Mouse (Mus musculus): ENCODE data around the gene Sox21.

Gene Sox21

DNA sequence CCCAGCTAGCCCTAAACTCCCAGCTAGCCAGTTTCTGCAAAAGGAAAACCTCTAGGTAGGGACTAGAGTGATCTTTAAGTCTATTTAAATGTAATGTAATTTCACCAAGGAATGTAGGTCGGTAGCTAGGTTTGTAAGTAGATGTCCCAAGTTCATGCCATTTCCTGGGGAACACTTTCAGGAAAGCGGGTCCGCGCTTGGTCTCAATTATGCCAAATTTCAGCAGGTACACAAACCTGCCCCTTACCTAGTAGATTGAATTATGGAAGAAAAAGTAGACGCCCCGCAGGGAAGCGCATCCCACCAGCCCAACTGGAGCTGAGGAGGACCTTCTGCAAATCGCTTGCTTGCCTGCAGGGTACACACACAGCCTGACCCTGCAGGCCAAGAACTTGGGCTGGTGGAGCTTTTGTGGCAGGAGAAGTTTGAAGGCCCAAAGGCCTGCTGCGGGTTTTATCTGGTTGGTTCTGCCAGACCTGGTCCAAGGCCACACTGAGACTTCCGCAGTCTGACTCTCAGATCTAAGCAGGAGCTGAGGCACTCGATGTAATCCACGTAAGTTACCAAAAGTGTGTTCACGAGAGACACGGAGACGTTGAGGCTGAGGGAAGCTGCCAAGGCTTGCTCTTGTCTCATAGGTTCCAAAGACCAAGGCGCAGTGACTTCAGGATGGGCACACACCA lies 11.6 kb downstream of the Sox21 start:
- no peak for DNase-seq (ENCODE audit: low read depth, low spot score)

DNA sequence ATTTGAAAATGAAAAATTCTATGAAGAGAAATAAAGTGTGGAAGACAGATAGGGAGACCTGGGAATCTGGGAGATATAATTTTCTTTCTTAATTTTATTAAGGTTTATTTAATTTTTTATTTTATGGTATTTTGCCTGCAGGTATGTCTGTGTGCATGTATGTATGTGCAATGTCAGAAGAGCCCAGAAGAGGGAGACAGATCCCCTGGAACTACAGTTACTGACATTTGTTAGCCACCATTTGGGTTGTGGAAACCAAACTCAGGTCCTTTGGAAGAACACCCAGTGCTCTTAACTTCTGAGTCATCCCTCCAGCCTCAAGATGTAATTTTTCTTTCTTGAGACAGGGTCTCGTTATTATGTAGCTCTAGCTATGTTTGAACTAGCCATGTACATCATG lies 15.9 kb downstream of the Sox21 start:
- DNase-seq (ENCODE audit: low read depth, low spot score): no peak

- DNase-seq (ENCODE audit: low read depth, low spot score): no peak
Measured at GRCm38 (mm10) chr14:118216826-118217225, 20.0 kb downstream of the Sox21 start.

DNA sequence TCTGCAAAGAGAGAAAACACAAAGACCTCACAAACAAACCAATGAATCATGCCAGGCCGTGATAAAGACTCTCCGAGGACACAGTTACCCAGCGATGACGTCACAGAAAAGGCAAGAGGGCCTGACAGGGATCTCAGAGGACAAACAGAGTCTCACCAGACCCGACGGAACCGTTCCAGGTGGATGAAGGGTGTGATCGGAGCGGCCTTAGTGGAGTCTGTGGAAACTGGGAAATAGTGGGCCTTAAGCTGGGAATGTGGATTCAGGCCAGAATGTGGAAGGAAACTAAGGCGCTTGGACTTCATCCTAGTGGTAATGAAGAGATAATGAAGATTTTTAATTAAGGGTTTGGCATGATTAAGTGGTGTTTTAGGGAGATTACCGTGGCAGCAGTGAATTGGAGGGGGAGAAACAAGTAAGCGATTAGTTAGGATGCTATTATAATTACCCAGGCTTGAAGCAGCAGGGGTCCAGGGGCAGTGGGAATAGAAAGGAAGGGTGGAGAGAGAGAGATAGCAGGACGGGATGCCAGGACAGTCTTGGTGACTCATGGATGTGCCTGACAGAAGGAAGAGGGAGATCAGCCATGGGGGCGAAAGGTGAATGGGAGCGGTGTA lies 24.5 kb downstream of the Sox21 start:
- no peak for DNase-seq (ENCODE audit: low read depth, low spot score)

DNA sequence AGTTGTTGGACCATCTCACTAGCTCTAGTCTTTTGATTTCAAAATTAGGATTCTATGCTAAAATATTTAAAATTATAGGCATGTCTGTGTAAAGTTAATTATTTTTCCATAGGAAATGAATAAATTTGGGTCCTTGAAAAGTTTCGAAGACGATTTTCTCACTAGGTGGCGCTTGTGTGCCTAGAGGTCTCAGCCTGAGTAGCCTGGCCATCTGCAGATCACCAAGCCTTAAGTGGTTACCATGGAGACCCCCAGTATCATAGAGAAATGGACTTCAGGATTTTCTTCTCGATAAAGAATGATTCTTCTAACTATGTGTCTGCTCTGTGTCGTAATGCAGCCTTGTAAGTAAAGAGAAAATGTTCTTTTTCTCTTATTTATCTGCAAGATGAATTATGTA lies 27.2 kb downstream of the Sox21 start:
- no peak for DNase-seq (ENCODE audit: low read depth, low spot score)

- no peak for DNase-seq (ENCODE audit: low read depth, low spot score)
Measured at GRCm38 (mm10) chr14:118207347-118207746, 29.5 kb downstream of the Sox21 start.

DNA sequence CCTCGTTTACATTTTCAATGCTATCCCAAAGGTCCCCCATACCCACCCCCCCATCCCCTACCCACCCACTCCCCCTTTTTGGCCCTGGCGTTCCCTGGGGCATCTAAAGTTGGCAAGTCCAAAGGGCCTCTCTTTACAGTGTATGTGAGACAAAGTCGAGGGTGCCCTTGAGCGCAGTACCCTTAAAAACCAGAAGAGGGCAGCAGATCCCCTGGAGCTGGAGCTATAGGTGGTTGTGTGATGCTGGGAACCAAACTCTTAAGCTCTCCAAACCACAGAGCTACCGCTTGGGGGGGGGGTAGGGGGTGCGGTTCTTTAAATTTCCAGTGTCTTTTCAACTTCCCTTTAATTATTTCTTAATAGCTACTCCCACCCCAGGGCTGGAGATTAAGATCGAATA lies 33.8 kb downstream of the Sox21 start:
- no peak for DNase-seq (ENCODE audit: low read depth, low spot score)

DNA sequence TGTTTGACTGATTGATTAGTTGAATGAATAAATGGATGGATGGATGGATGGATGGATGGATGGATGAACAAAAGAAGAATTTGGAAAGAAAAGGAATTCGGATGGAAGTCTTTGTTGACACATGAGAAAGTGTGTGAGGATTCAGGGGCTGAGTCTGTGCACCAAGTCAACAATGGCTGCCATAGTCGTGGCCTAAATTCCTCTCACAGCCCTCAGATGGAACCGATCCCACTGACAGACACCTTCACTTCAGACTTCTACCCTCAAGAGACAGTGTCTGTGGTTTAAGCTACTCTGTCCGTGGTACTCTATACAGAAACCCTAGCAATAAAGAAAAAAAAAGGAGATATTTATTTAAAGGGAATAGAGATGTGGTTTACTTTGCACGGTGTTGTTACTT lies 34.8 kb downstream of the Sox21 start:
- DNase-seq (ENCODE audit: low read depth, low spot score): no peak

DNA sequence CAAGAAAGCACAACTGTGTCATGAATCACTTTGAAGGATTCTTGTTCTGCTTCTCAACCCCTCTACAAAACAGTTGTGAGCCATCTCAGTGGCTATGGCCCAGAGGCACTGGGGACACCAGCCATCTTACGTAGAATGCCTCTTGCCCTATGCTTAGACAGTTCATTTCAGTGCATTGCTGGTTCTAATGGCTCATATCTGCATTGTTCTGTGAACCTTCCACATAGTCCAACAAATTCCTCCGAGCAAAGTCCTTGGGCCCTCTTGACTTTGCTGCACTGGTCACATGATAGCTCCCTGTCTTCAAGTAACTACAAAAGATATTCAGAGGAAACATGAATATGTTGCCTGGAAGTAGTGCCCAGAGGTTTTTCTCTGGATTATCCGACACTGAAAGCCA lies 36.1 kb downstream of the Sox21 start:
- no peak for DNase-seq (ENCODE audit: low read depth, low spot score)

DNA sequence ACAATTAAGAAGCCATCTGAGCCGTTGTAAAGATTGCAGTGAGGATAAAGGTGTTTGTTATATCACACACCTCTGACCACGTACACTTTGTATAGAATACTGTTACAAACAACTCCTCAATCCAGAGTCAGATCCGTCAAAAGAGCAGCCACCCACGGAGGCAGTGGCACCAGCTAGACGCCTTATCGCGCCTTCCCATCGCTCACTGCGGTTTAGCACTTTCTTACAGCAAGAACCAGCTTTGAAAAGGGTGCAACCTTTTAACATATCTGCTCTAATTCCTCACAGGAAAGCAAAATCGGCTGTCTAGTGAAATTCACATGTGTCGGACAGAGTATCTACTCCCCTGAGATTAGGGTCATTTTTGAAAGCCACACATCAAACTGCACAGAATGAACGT lies 39.8 kb downstream of the Sox21 start:
- DNase-seq (ENCODE audit: low read depth, low spot score): no peak

DNA sequence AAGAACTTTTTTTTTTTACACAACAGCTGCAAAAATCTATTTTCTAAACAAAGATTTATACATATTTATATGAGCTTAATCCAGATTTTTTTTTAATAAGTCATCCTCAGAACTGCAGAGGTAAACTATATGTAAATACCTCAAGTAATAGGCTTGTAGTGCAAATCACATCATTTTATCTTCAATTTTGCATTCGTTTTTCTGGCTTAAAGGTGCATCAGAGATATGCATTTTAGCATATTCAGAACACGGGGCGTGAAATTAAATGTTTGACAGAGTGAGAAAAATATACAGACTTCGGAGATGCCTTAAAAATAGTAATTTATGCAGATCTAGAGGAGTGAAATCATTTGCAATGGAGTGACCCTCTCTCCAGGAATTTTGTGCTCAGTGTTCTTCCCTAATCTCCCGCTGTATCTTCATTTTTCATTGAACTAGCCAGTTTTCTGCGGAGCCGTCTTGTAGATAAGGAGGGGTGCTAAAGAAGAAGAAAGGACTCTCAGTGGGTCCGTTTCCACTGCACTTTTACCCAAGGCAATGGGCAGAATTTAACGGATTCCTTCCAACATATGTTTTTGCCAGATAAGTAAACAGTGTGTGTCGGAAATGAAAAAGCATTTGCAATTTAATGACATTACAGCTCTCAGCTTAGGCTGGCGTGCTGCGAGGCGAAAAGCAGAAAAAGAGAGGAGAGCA lies 42.5 kb downstream of the Sox21 start:
- no peak for DNase-seq (ENCODE audit: low read depth, low spot score)

- DNase-seq (ENCODE audit: low read depth, low spot score): no peak
Measured at GRCm38 (mm10) chr14:118193663-118194062, 43.2 kb downstream of the Sox21 start.

DNA sequence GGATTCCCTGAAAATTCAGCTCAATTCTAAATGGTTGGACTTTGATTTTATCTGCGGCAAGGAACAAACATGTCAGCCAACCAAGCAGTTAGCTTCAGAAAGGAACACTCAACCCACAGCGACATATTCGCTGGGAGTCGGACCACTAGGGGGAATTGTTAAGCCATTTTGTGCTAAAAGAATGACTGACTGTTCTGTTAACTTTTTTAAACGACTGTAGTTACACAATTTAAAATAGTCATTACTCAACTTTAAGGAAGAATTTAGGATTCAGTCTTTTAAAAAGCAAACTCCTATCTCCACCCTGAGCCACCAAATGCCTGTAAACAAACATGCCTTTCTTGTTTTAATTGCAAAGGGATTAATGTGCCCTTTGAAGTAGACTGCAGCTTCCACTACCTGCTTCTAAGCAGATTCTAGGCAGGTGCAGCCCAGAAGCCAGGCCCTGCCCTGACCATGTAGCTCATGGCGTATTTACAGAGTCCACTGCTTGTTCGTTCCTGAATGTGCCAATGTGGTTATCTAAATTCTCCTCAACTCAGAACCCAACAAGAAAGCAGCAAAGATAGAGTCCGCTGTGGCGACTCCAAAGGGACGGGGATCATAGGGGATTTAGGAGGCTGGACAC lies 43.7 kb downstream of the Sox21 start:
- DNase-seq (ENCODE audit: low read depth, low spot score): no peak

- DNase-seq (ENCODE audit: low read depth, low spot score): no peak
Measured at GRCm38 (mm10) chr14:118191442-118191841, 45.4 kb downstream of the Sox21 start.

Data from c-Kit-negative CD71-positive TER-119-positive erythroid progenitor cells, embryonic 14.5 days (primary cell).